Mouse (Mus musculus) midbrain, embryonic 10.5 days (tissue): ENCODE results near the gene Gm8020. TPM values are rescaled to one million over a fixed set of nuclear protein-coding genes. Genes with fewer than 3 reads are reported as not detected.
"Not testable (repeated sequence)": the region's sequence is repeated elsewhere in the genome, so short reads cannot be mapped to it uniquely, and the experiment has no call there.

ENCODE experiments used
- DNase-seq: peaks from one replicate; pipeline ENCODE4 v3.0.0-alpha.2; 2017; ENCODE audit warnings: low spot score
- H3K27ac ChIP-seq: fragments of 300-500 bp; sonication (generic); replicated peaks from 2 replicates; pipeline ENCODE4 v1.5.1; 2016; ENCODE audit warnings: mild to moderate bottlenecking
- H3K27me3 ChIP-seq: fragments of 300-500 bp; sonication (generic); 2 replicates; pipeline ENCODE4 v1.6.1; 2016; ENCODE audit warnings: low read depth, mild to moderate bottlenecking; ENCODE audit not compliant: poor library complexity, severe bottlenecking
- H3K36me3 ChIP-seq: fragments of 300-500 bp; sonication (generic); 2 replicates; pipeline ENCODE4 v1.6.1; 2016; ENCODE audit warnings: mild to moderate bottlenecking, moderate library complexity
- H3K4me1 ChIP-seq: fragments of 300-500 bp; sonication (generic); 2 replicates; pipeline ENCODE4 v1.6.1; 2016
- H3K4me3 ChIP-seq: fragments of 300-500 bp; sonication (generic); 2 replicates; pipeline ENCODE4 v1.5.1; 2016; ENCODE audit warnings: mild to moderate bottlenecking, moderate library complexity
- H3K9me3 ChIP-seq: fragments of 300-500 bp; sonication (generic); replicated peaks from 2 replicates; pipeline ENCODE4 v1.6.1; 2016; ENCODE audit warnings: mild to moderate bottlenecking
- WGBS: fragments of 180-500 bp; shearing (Covaris S2); methylation state at CpG from one replicate; pipeline ENCODE4 v1.1.7; 2016; 5-methylcytosine and 5-hydroxymethylcytosine counted together
- polyA plus RNA-seq: library from polyadenylated mRNA; unstranded; fragments of >200 nt; fragmentation: Nextera tagmentation; extraction: Ambion mirVana; gene quantifications from 2 replicates; pipeline ENCODE4 v1.2.1, GENCODE M21; 2016

Gm8020 gene
- not detected in 2 replicates for polyA plus RNA-seq

- H3K4me3 ChIP-seq, H3K27ac ChIP-seq, DNase-seq, H3K9me3 ChIP-seq, H3K27me3 ChIP-seq, H3K36me3 ChIP-seq, H3K4me1 ChIP-seq: not testable (repeated sequence)
- WGBS = 88% methylated on average over 1 of the region's 3 CpGs
Observed at GRCm38 (mm10) chr14:42502249-42502648, at the start of gene Gm8020. Gm8020 (minus strand) TSS chr14:42502349.

- not testable (repeated sequence) for H3K36me3 ChIP-seq, H3K4me3 ChIP-seq, H3K27ac ChIP-seq, DNase-seq, H3K27me3 ChIP-seq, H3K4me1 ChIP-seq, H3K9me3 ChIP-seq
- WGBS = 5% methylated on average over 21 of the region's 31 CpGs
Observed at GRCm38 (mm10) chr14:42543170-42543701, 41.1 kb upstream of the Gm8020 start.

- 19% methylated on average over 19 of the region's 29 CpGs for WGBS
- not testable (repeated sequence) for H3K36me3 ChIP-seq, H3K4me1 ChIP-seq, H3K27ac ChIP-seq, H3K27me3 ChIP-seq, H3K4me3 ChIP-seq, H3K9me3 ChIP-seq, DNase-seq
Observed at GRCm38 (mm10) chr14:42542316-42543169, 40.4 kb upstream of the Gm8020 start.

DNA sequence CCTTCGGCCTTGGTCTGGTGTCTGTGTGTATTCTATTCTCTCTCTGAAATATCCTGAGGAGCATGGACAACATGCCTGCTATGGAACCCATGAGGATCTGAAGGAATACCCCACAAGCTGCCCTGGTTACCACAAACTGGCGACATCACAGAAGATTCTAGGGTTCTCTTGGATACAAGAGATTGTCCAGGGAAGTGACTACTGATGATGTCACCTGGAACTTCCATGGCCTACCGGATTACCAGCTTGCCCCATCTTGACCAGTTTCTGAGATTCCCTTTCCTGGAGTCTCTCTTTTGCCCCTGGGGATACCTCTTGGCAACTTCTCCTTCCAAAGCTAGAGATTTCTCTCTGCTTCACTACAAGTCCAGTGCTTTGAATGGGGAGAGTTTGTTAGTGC lies 22.0 kb upstream of the Gm8020 start, which contains the start of gene Gm8024:
Gm8024 (minus strand) TSS at position 101 of the 400 bp plus-strand sequence.
- 97% methylated on average over 1 of the region's 3 CpGs for WGBS
- not testable (repeated sequence) for DNase-seq, H3K9me3 ChIP-seq, H3K4me3 ChIP-seq, H3K36me3 ChIP-seq, H3K27me3 ChIP-seq, H3K27ac ChIP-seq, H3K4me1 ChIP-seq

GRCm38 (mm10) chr14:42463581-42463980 lies 38.6 kb downstream of the Gm8020 start, which contains the start of gene Gm8011:
Gm8011 (plus strand) TSS chr14:42463881.
- H3K4me1 ChIP-seq = not testable (repeated sequence)

More at GRCm38 (mm10) chr14:42463581-42463980, 38.6 kb downstream of the Gm8020 start, which contains the start of gene Gm8011:
- not testable (repeated sequence) for H3K4me3 ChIP-seq, H3K36me3 ChIP-seq, H3K27ac ChIP-seq, H3K27me3 ChIP-seq, DNase-seq, H3K9me3 ChIP-seq
- WGBS = 63% methylated on average over 2 of the region's 2 CpGs

Other genes with a start within 250 kb of the Gm8020 start
- gene Gm17026, start 242.3 kb downstream of the Gm8020 start, polyA plus RNA-seq = not detected in 2 replicates
- gene Gm9611, start 205.0 kb downstream of the Gm8020 start, polyA plus RNA-seq = not detected in 2 replicates
- gene Gm7995, start 192.1 kb downstream of the Gm8020 start, polyA plus RNA-seq = not detected in 2 replicates
- gene Gm8005, start 62.7 kb downstream of the Gm8020 start, polyA plus RNA-seq = not detected in 2 replicates
- gene Gm8011, start 38.5 kb downstream of the Gm8020 start, polyA plus RNA-seq = not detected in 2 replicates
- not detected in 2 replicates for gene Gm8024, start 21.9 kb upstream of the Gm8020 start, polyA plus RNA-seq
- gene Gm17124, start 97.5 kb upstream of the Gm8020 start, polyA plus RNA-seq = not detected in 2 replicates
- gene Gm3633, start 139.6 kb upstream of the Gm8020 start, polyA plus RNA-seq = not detected in 2 replicates
- not detected in 2 replicates for gene Gm10378, start 153.6 kb upstream of the Gm8020 start, polyA plus RNA-seq